Mouse (Mus musculus) C2C12 (cell line): ENCODE measurements around the gene Tmem230.

Source experiments
- CEBPB ChIP-seq: IDR thresholded peaks from one replicate; pipeline ENCODE4 v1.6.1; 2011; ENCODE audit warnings: low read depth, mild to moderate bottlenecking, control low read depth, moderate library complexity
- CTCF ChIP-seq: IDR thresholded peaks from one replicate; pipeline ENCODE4 v1.5.1; 2011; ENCODE audit not compliant: control insufficient read depth, insufficient read depth, insufficient read length
- MAX ChIP-seq: IDR thresholded peaks from one replicate; pipeline ENCODE4 v1.6.1; 2011; ENCODE audit warnings: mild to moderate bottlenecking, control low read depth
- MYOG ChIP-seq: IDR thresholded peaks from one replicate; pipeline ENCODE4 v1.6.1; 2011; ENCODE audit not compliant: control insufficient read depth, insufficient read length; ENCODE audit errors: extremely low read depth
- USF1 ChIP-seq: IDR thresholded peaks from one replicate; pipeline ENCODE4 v1.6.1; 2011; ENCODE audit warnings: low read depth, mild to moderate bottlenecking, control low read depth, moderate library complexity

DNA sequence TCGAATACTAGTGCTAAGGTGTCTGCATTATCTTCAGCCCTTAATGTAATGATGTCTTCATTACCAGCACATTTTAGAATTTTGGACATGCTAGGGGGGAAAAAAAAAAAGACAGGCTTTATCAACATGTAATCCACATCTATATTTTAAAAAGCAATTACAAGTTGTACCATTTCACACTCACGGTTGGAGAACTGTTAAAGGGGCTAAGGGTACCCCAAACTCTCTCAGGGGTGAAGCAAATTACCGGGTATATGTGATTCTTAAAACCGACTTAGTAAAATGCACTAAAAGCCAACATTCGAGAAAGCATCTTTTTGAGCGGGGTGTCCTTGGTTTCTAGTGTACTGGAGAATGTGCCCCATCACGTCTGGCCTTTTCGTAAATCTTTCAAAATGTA is 4.3 kb upstream of the Tmem230 start:
- TF ChIP-seq CTCF (no peak), USF1 (no peak), CEBPB (no peak), MAX (no peak), MYOG (no peak)
